Mouse (Mus musculus): Measurements from ENCODE around the gene BC025920. TPM values are rescaled to one million over a fixed set of nuclear protein-coding genes. Genes with fewer than 3 reads are reported as not detected.
"Not testable (repeated sequence)": the region's sequence is repeated elsewhere in the genome, so short reads cannot be mapped to it uniquely, and the experiment has no call there.

The BC025920 gene
- total and polyA plus RNA-seq, 2 experiments from 2014 or later, result 0.44 to 1.7 TPM

- Histone ChIP-seq H3K4me1 (ENCODE audit: control insufficient read depth, insufficient read depth) (peaks cover 20% of the 10 kb centered on the region), H3K36me3 (replicated peaks; ENCODE audit: control insufficient read depth, insufficient read depth, low read length) (no peaks in the 10 kb centered on the region), H3K9ac (replicated peaks; ENCODE audit: low read depth, low read length) (no peak overlapping the region), H3K27me3 (ENCODE audit: control insufficient read depth, insufficient read depth, low read length) (no peaks in the 10 kb centered on the region), H3K4me2 (ENCODE audit: low read depth, low read length) (no peak overlapping the region), H3K27ac (ENCODE audit: low read depth) (no peak overlapping the region), H3K4me3 (ENCODE audit: low read depth, low read length) (no peak overlapping the region), H3K9me3 (replicated peaks; ENCODE audit: control insufficient read depth, low read length) (no peaks in the 10 kb centered on the region)
- WGBS, result 88% methylated on average over 4 of the region's 4 CpGs
- TF ChIP-seq CTCF (IDR thresholded peaks at IDR 0.05; ENCODE audit: low read depth), result no peak
- TF ChIP-seq EP300 (IDR thresholded peaks at IDR 0.05; ENCODE audit: low read depth), result no peak
- ATAC-seq (ENCODE audit: insufficient read depth, low read depth), result no peak
- DNase-seq (ENCODE audit: low spot score), result no peak
Measured at GRCm38 (mm10) chr10:81645391-81645790, 39.3 kb downstream of the BC025920 start.

GRCm38 (mm10) chr10:81646015-81646555 lies 40.0 kb downstream of the BC025920 start:
- no peaks in the 10 kb centered on the region for H3K36me3 ChIP-seq (replicated peaks; ENCODE audit: control insufficient read depth, insufficient read depth, low read length)

GRCm38 (mm10) chr10:81648803-81649775 lies 43.0 kb downstream of the BC025920 start, which contains the start of gene Gm10778:
TSS of gene Gm10778 (plus strand) at chr10:81649059.
- H3K4me1 ChIP-seq (ENCODE audit: control insufficient read depth, insufficient read depth); H3K27me3 ChIP-seq (ENCODE audit: control insufficient read depth, insufficient read depth, low read length); H3K36me3 ChIP-seq (replicated peaks; ENCODE audit: control insufficient read depth, insufficient read depth, low read length); H3K9me3 ChIP-seq (replicated peaks; ENCODE audit: control insufficient read depth, low read length): not testable (repeated sequence)
- ATAC-seq (ENCODE audit: insufficient read depth, low read depth) (peak; percentile 96), DNase-seq (ENCODE audit: low spot score) (peak; percentile 85)
- H3K9ac ChIP-seq (replicated peaks; ENCODE audit: low read depth, low read length), result peak within 1 kb of the TSS; percentile 67
- peak within 1 kb of the TSS; percentile 63 for H3K4me3 ChIP-seq (ENCODE audit: low read depth, low read length)
- 1% methylated on average over 26 of the region's 52 CpGs for WGBS
- H3K27ac ChIP-seq (ENCODE audit: low read depth), result peak within 1 kb of the TSS; percentile 90
- peak within 1 kb of the TSS; percentile 58 for H3K4me2 ChIP-seq (ENCODE audit: low read depth, low read length)

More at GRCm38 (mm10) chr10:81646015-81646555, 40.0 kb downstream of the BC025920 start:
- Histone ChIP-seq H3K27me3 (ENCODE audit: control insufficient read depth, insufficient read depth, low read length) (no peaks in the 10 kb centered on the region), H3K4me3 (ENCODE audit: low read depth, low read length) (no peak overlapping the region), H3K9ac (replicated peaks; ENCODE audit: low read depth, low read length) (no peak overlapping the region), H3K9me3 (replicated peaks; ENCODE audit: control insufficient read depth, low read length) (no peaks in the 10 kb centered on the region), H3K27ac (ENCODE audit: low read depth) (no peak overlapping the region), H3K4me1 (ENCODE audit: control insufficient read depth, insufficient read depth) (peaks cover 20% of the 10 kb centered on the region), H3K4me2 (ENCODE audit: low read depth, low read length) (no peak overlapping the region)
- ATAC-seq (ENCODE audit: insufficient read depth, low read depth) (no peak), DNase-seq (ENCODE audit: low spot score) (no peak)
- 68% methylated on average over 7 of the region's 7 CpGs for WGBS
- TF ChIP-seq CTCF (IDR thresholded peaks at IDR 0.05; ENCODE audit: low read depth) (no peak), EP300 (IDR thresholded peaks at IDR 0.05; ENCODE audit: low read depth) (no peak)

- no peaks in the 10 kb centered on the region for H3K27me3 ChIP-seq (ENCODE audit: control insufficient read depth, insufficient read depth, low read length)
- DNase-seq (ENCODE audit: low spot score) (no peak), ATAC-seq (ENCODE audit: insufficient read depth, low read depth) (no peak)
- no peak overlapping the region for H3K4me3 ChIP-seq (ENCODE audit: low read depth, low read length)
- H3K4me2 ChIP-seq (ENCODE audit: low read depth, low read length), result no peak overlapping the region
- no peak overlapping the region for H3K9ac ChIP-seq (replicated peaks; ENCODE audit: low read depth, low read length)
- H3K9me3 ChIP-seq (replicated peaks; ENCODE audit: control insufficient read depth, low read length), result peaks cover 36% of the 10 kb centered on the region
- no peak overlapping the region for H3K27ac ChIP-seq (ENCODE audit: low read depth)
- WGBS, result 90% methylated on average over 10 of the region's 10 CpGs
- TF ChIP-seq CTCF (IDR thresholded peaks at IDR 0.05; ENCODE audit: low read depth) (no peak), EP300 (IDR thresholded peaks at IDR 0.05; ENCODE audit: low read depth) (no peak)
- H3K36me3 ChIP-seq (replicated peaks; ENCODE audit: control insufficient read depth, insufficient read depth, low read length), result peaks cover 16% of the 10 kb centered on the region
- 0 out of 2 replicates have a peak, but pooled peaks cover 2% of the 10 kb centered on the region for H3K4me1 ChIP-seq (ENCODE audit: control insufficient read depth, insufficient read depth)
Measured at GRCm38 (mm10) chr10:81655178-81655577, 49.1 kb downstream of the BC025920 start.

GRCm38 (mm10) chr10:81656174-81656573 lies 50.1 kb downstream of the BC025920 start:
- 98% methylated on average over 2 of the region's 2 CpGs for WGBS
- Histone ChIP-seq H3K4me1 (ENCODE audit: control insufficient read depth, insufficient read depth) (no peaks in the 10 kb centered on the region), H3K36me3 (replicated peaks; ENCODE audit: control insufficient read depth, insufficient read depth, low read length) (peaks cover 17% of the 10 kb centered on the region), H3K4me3 (ENCODE audit: low read depth, low read length) (no peak overlapping the region), H3K27ac (ENCODE audit: low read depth) (no peak overlapping the region), H3K9ac (replicated peaks; ENCODE audit: low read depth, low read length) (no peak overlapping the region), H3K27me3 (ENCODE audit: control insufficient read depth, insufficient read depth, low read length) (no peaks in the 10 kb centered on the region), H3K9me3 (replicated peaks; ENCODE audit: control insufficient read depth, low read length) (peaks cover 40% of the 10 kb centered on the region), H3K4me2 (ENCODE audit: low read depth, low read length) (no peak overlapping the region)
- no peak for DNase-seq (ENCODE audit: low spot score)
- no peak for ATAC-seq (ENCODE audit: insufficient read depth, low read depth)
- TF ChIP-seq EP300 (IDR thresholded peaks at IDR 0.05; ENCODE audit: low read depth) (no peak), CTCF (IDR thresholded peaks at IDR 0.05; ENCODE audit: low read depth) (no peak)

Other genes starting within 250 kb of the BC025920 start
- 20.2 and 30.5 TPM in 2 replicates for gene Mfsd12, start 248.8 kb upstream of the BC025920 start, total RNA-seq (2014; rRNA removed; ENCODE audit: low replicate concordance)
- gene Mfsd12, start 248.8 kb upstream of the BC025920 start, polyA plus RNA-seq (2015; fragmentation: Nextera tagmentation; extraction: Ambion mirVana), result 10.3 and 11.4 TPM in 2 replicates
- not detected in 2 replicates for gene 4930404N11Rik, start 240.5 kb upstream of the BC025920 start, total RNA-seq (2014; rRNA removed; ENCODE audit: low replicate concordance)
- gene 4930404N11Rik, start 240.5 kb upstream of the BC025920 start, polyA plus RNA-seq (2015; fragmentation: Nextera tagmentation; extraction: Ambion mirVana), result 0.68 and 1.0 TPM in 2 replicates
- gene Fzr1, start 227.8 kb upstream of the BC025920 start, total RNA-seq (2014; rRNA removed; ENCODE audit: low replicate concordance), result 47.6 and 53.9 TPM in 2 replicates
- 45.8 and 48.4 TPM in 2 replicates for gene Fzr1, start 227.8 kb upstream of the BC025920 start, polyA plus RNA-seq (2015; fragmentation: Nextera tagmentation; extraction: Ambion mirVana)
- 123 and 139 TPM in 2 replicates for gene Dohh, start 221.8 kb upstream of the BC025920 start, total RNA-seq (2014; rRNA removed; ENCODE audit: low replicate concordance)
- 75.2 and 77.6 TPM in 2 replicates for gene Dohh, start 221.8 kb upstream of the BC025920 start, polyA plus RNA-seq (2015; fragmentation: Nextera tagmentation; extraction: Ambion mirVana)
- 0.11 TPM in 1 of 2 replicates, not detected in the other for gene Gm48551, start 221.8 kb upstream of the BC025920 start, total RNA-seq (2014; rRNA removed; ENCODE audit: low replicate concordance)
- gene Gm48551, start 221.8 kb upstream of the BC025920 start, polyA plus RNA-seq (2015; fragmentation: Nextera tagmentation; extraction: Ambion mirVana), result 0.43 and 1.1 TPM in 2 replicates
- not detected in 2 replicates for gene Gm48552, start 217.3 kb upstream of the BC025920 start, total RNA-seq (2014; rRNA removed; ENCODE audit: low replicate concordance)
- gene Gm48552, start 217.3 kb upstream of the BC025920 start, polyA plus RNA-seq (2015; fragmentation: Nextera tagmentation; extraction: Ambion mirVana), result 0.45 and 0.70 TPM in 2 replicates
- gene Smim24, start 213.2 kb upstream of the BC025920 start, total RNA-seq (2014; rRNA removed; ENCODE audit: low replicate concordance), result 6.6 and 7.8 TPM in 2 replicates
- gene Smim24, start 213.2 kb upstream of the BC025920 start, polyA plus RNA-seq (2015; fragmentation: Nextera tagmentation; extraction: Ambion mirVana), result 3.3 and 3.8 TPM in 2 replicates
- gene Nfic, start 150.6 kb upstream of the BC025920 start, total RNA-seq (2014; rRNA removed; ENCODE audit: low replicate concordance), result 24.6 and 47.6 TPM in 2 replicates
- gene Nfic, start 150.6 kb upstream of the BC025920 start, polyA plus RNA-seq (2015; fragmentation: Nextera tagmentation; extraction: Ambion mirVana), result 73.7 and 77.9 TPM in 2 replicates
- not detected in 2 replicates for gene Celf5, start 123.6 kb upstream of the BC025920 start, total RNA-seq (2014; rRNA removed; ENCODE audit: low replicate concordance)
- gene Celf5, start 123.6 kb upstream of the BC025920 start, polyA plus RNA-seq (2015; fragmentation: Nextera tagmentation; extraction: Ambion mirVana), result 0.07 and 0.08 TPM in 2 replicates
- gene Ncln, start 109.9 kb upstream of the BC025920 start, total RNA-seq (2014; rRNA removed; ENCODE audit: low replicate concordance), result 88.5 and 91.5 TPM in 2 replicates
- gene Ncln, start 109.9 kb upstream of the BC025920 start, polyA plus RNA-seq (2015; fragmentation: Nextera tagmentation; extraction: Ambion mirVana), result 27.1 and 30.5 TPM in 2 replicates
- 0.66 TPM in 1 of 2 replicates, not detected in the other for gene S1pr4, start 106.1 kb upstream of the BC025920 start, total RNA-seq (2014; rRNA removed; ENCODE audit: low replicate concordance)
- gene S1pr4, start 106.1 kb upstream of the BC025920 start, polyA plus RNA-seq (2015; fragmentation: Nextera tagmentation; extraction: Ambion mirVana), result 0.34 and 0.43 TPM in 2 replicates
- 0.35 TPM in 1 of 2 replicates, not detected in the other for gene Gna15, start 82.0 kb upstream of the BC025920 start, total RNA-seq (2014; rRNA removed; ENCODE audit: low replicate concordance)
- gene Gna15, start 82.0 kb upstream of the BC025920 start, polyA plus RNA-seq (2015; fragmentation: Nextera tagmentation; extraction: Ambion mirVana), result 0.59 and 0.63 TPM in 2 replicates
- gene Gna11, start 61.1 kb upstream of the BC025920 start, total RNA-seq (2014; rRNA removed; ENCODE audit: low replicate concordance), result 68.2 and 83.9 TPM in 2 replicates
- 50.1 and 52.4 TPM in 2 replicates for gene Gna11, start 61.1 kb upstream of the BC025920 start, polyA plus RNA-seq (2015; fragmentation: Nextera tagmentation; extraction: Ambion mirVana)
- gene Aes, start 46.8 kb upstream of the BC025920 start, total RNA-seq (2014; rRNA removed; ENCODE audit: low replicate concordance), result 851 and 870 TPM in 2 replicates
- 765 and 767 TPM in 2 replicates for gene Aes, start 46.8 kb upstream of the BC025920 start, polyA plus RNA-seq (2015; fragmentation: Nextera tagmentation; extraction: Ambion mirVana)
- 6.8 and 10.4 TPM in 2 replicates for gene Tle2, start 31.7 kb upstream of the BC025920 start, total RNA-seq (2014; rRNA removed; ENCODE audit: low replicate concordance)
- gene Tle2, start 31.7 kb upstream of the BC025920 start, polyA plus RNA-seq (2015; fragmentation: Nextera tagmentation; extraction: Ambion mirVana), result 11.1 and 11.9 TPM in 2 replicates
- 18.6 and 41.4 TPM in 2 replicates for gene Tle6, start 5.2 kb upstream of the BC025920 start, total RNA-seq (2014; rRNA removed; ENCODE audit: low replicate concordance)
- 19.3 and 23.1 TPM in 2 replicates for gene Tle6, start 5.2 kb upstream of the BC025920 start, polyA plus RNA-seq (2015; fragmentation: Nextera tagmentation; extraction: Ambion mirVana)
- gene Sirt6, start 21.5 kb downstream of the BC025920 start, total RNA-seq (2014; rRNA removed; ENCODE audit: low replicate concordance), result 10.9 and 24.7 TPM in 2 replicates
- 16.2 and 16.6 TPM in 2 replicates for gene Sirt6, start 21.5 kb downstream of the BC025920 start, polyA plus RNA-seq (2015; fragmentation: Nextera tagmentation; extraction: Ambion mirVana)
- 48.5 and 54.5 TPM in 2 replicates for gene Ankrd24, start 22.3 kb downstream of the BC025920 start, total RNA-seq (2014; rRNA removed; ENCODE audit: low replicate concordance)
- 8.9 and 9.1 TPM in 2 replicates for gene Ankrd24, start 22.3 kb downstream of the BC025920 start, polyA plus RNA-seq (2015; fragmentation: Nextera tagmentation; extraction: Ambion mirVana)
- 1.5 and 2.6 TPM in 2 replicates for gene Gm10778, start 42.8 kb downstream of the BC025920 start, total RNA-seq (2014; rRNA removed; ENCODE audit: low replicate concordance)
- 2.3 and 2.6 TPM in 2 replicates for gene Gm10778, start 42.8 kb downstream of the BC025920 start, polyA plus RNA-seq (2015; fragmentation: Nextera tagmentation; extraction: Ambion mirVana)
- 5.5 and 12.4 TPM in 2 replicates for gene Zfp433, start 98.6 kb downstream of the BC025920 start, total RNA-seq (2014; rRNA removed; ENCODE audit: low replicate concordance)
- 9.3 and 9.9 TPM in 2 replicates for gene Zfp433, start 98.6 kb downstream of the BC025920 start, polyA plus RNA-seq (2015; fragmentation: Nextera tagmentation; extraction: Ambion mirVana)
- 1.3 and 4.8 TPM in 2 replicates for gene Gm3055, start 164.9 kb downstream of the BC025920 start, total RNA-seq (2014; rRNA removed; ENCODE audit: low replicate concordance)
- 2.2 and 2.9 TPM in 2 replicates for gene Gm3055, start 164.9 kb downstream of the BC025920 start, polyA plus RNA-seq (2015; fragmentation: Nextera tagmentation; extraction: Ambion mirVana)
- 1.1 TPM in 1 of 2 replicates, not detected in the other for gene Gm4767, start 205.9 kb downstream of the BC025920 start, total RNA-seq (2014; rRNA removed; ENCODE audit: low replicate concordance)
- gene Gm4767, start 205.9 kb downstream of the BC025920 start, polyA plus RNA-seq (2015; fragmentation: Nextera tagmentation; extraction: Ambion mirVana), result 1.5 and 1.7 TPM in 2 replicates

All from heart, postnatal 0 days (tissue).